Mouse (Mus musculus): ENCODE data around the gene Heg1.

DNA sequence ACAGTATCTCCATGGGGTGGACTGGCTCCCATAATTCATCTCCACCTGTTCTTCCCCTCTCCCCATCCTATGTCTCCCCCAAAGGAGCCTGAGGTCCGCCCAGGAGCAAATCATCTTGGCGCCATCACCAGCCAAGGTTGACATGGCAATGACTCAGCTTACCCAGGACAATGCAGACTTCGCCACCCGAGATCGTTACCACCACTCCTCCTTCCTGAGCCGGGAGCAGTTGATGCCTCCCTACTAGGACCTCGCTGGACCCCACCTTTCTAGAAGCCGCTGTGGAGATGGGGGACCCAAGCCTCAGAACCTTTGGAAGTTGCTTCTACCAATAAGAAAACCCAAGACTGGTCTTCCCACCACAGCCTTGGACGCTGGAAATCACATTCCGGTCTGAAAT, 21.3 kb upstream of the Heg1 start:
- TF ChIP-seq POLR2A (IDR thresholded peaks at IDR 0.05; ENCODE audit: borderline replicate concordance, extremely low read depth, insufficient read depth, insufficient read length, poor library complexity, severe bottlenecking) (no peak), CTCF (IDR thresholded peaks at IDR 0.05; ENCODE audit: borderline replicate concordance, extremely low read depth, insufficient read depth, insufficient read length) (no peak)
